Mouse (Mus musculus) CD4-positive, CD25-positive, alpha-beta regulatory T cell, adult 2 months (primary cell): ENCODE measurements at regions not wholly inside any gene's neighbourhood (a gene's known extent, or its start where the extent isn't known, plus 50 kb on each side); places are given as distances from the start of the nearest gene placed in this dataset.

ENCODE experiments used
- DNase-seq: peaks from one replicate; pipeline ENCODE4 v3.0.0-alpha.2; 2012; ENCODE audit warnings: low read depth, low spot score

- DNase-seq = peak; percentile 92
Measured at GRCm38 (mm10) chr13:111977769-111978674, 169.2 kb upstream of the Map3k1 start.

- no peak for DNase-seq
Measured at GRCm38 (mm10) chr13:111978675-111979020, 169.9 kb upstream of the Map3k1 start.

- DNase-seq = peak; percentile 38
Measured at GRCm38 (mm10) chr13:111979428-111980204, 170.8 kb upstream of the Map3k1 start.

- peak; percentile 26 for DNase-seq
Measured at GRCm38 (mm10) chr13:111980205-111980595, 171.4 kb upstream of the Map3k1 start.

GRCm38 (mm10) chr13:111981103-111981502, 172.3 kb upstream of the Map3k1 start:
- no peak for DNase-seq

- DNase-seq = peak; percentile 34
Measured at GRCm38 (mm10) chr13:111982796-111983460, 174.1 kb upstream of the Map3k1 start.

- peak; percentile 88 for DNase-seq
Measured at GRCm38 (mm10) chr13:111984081-111984574, 175.3 kb upstream of the Map3k1 start.

- no peak for DNase-seq
Measured at GRCm38 (mm10) chr13:111985406-111985805, 176.6 kb upstream of the Map3k1 start.

- peak; percentile 24 for DNase-seq
Measured at GRCm38 (mm10) chr13:111986681-111987080, 177.9 kb upstream of the Map3k1 start.

- DNase-seq = no peak
Measured at GRCm38 (mm10) chr13:111987420-111987819, 178.6 kb upstream of the Map3k1 start.

GRCm38 (mm10) chr13:111990913-111991534, 182.2 kb upstream of the Map3k1 start:
- DNase-seq = no peak

- no peak for DNase-seq
Measured at GRCm38 (mm10) chr13:111992075-111992847, 183.5 kb upstream of the Map3k1 start.

GRCm38 (mm10) chr13:111994862-111995490, 186.2 kb upstream of the Map3k1 start:
- no peak for DNase-seq

- no peak for DNase-seq
Measured at GRCm38 (mm10) chr13:111995716-111996115, 186.9 kb upstream of the Map3k1 start.

GRCm38 (mm10) chr13:111996910-111997309, 188.1 kb upstream of the Map3k1 start:
- DNase-seq = no peak

- no peak for DNase-seq
Measured at GRCm38 (mm10) chr13:111997980-111998945, 189.5 kb upstream of the Map3k1 start.

- peak; percentile 40 for DNase-seq
Measured at GRCm38 (mm10) chr13:111999647-112000292, 191.0 kb upstream of the Map3k1 start.

- no peak for DNase-seq
Measured at GRCm38 (mm10) chr13:112000293-112000665, 191.5 kb upstream of the Map3k1 start.

GRCm38 (mm10) chr13:112000696-112001095, 191.9 kb upstream of the Map3k1 start:
- peak; percentile 72 for DNase-seq
